Mouse (Mus musculus): Measurements from ENCODE around the gene Cngb1.
A peak's percentile ranks its signal among the peaks of the same experiment; 100 is the strongest.

Cngb1 gene

GRCm38 (mm10) chr8:95306431-95306830 lies at the start of gene Cngb1:
Gene Cngb1, minus strand, starts transcription at chr8:95306585.
- no peak for DNase-seq

GRCm38 (mm10) chr8:95354606-95355005 lies 48.2 kb upstream of the Cngb1 start:
- DNase-seq: no peak

GRCm38 (mm10) chr8:95352871-95353866 lies 46.8 kb upstream of the Cngb1 start:
- peak; percentile 45 for DNase-seq

- peak; percentile 61 for DNase-seq
These were observed 45.9 kb upstream of the Cngb1 start, which contains the start of gene Mmp15 for GRCm38 (mm10) chr8:95352151-95352870. Gene Mmp15, plus strand, starts transcription at chr8:95352268.

GRCm38 (mm10) chr8:95351461-95351860 lies 45.1 kb upstream of the Cngb1 start:
- DNase-seq: no peak

- peak; percentile 79 for DNase-seq
These were observed 42.6 kb upstream of the Cngb1 start for GRCm38 (mm10) chr8:95348811-95349630.

- no peak for DNase-seq
These were observed 42.0 kb upstream of the Cngb1 start for GRCm38 (mm10) chr8:95348356-95348755.

- peak; percentile 65 for DNase-seq
These were observed 40.5 kb upstream of the Cngb1 start for GRCm38 (mm10) chr8:95346643-95347545.

- no peak for DNase-seq
These were observed 38.3 kb upstream of the Cngb1 start for GRCm38 (mm10) chr8:95344668-95345067.

- no peak for DNase-seq
These were observed 35.3 kb upstream of the Cngb1 start for GRCm38 (mm10) chr8:95341721-95342120.

GRCm38 (mm10) chr8:95336363-95336762 lies 30.0 kb upstream of the Cngb1 start:
- DNase-seq: no peak

GRCm38 (mm10) chr8:95335706-95336105 lies 29.3 kb upstream of the Cngb1 start:
- no peak for DNase-seq

GRCm38 (mm10) chr8:95332437-95333199 lies 26.2 kb upstream of the Cngb1 start:
- no peak for DNase-seq

GRCm38 (mm10) chr8:95331720-95332436 lies 25.5 kb upstream of the Cngb1 start, which contains the start of the genes Zfp319 and Usb1:
Gene Zfp319, minus strand, starts transcription at chr8:95331950.
Gene Usb1, plus strand, starts transcription at chr8:95332284.
- DNase-seq: peak; percentile 92

- DNase-seq: no peak
These were observed 24.9 kb upstream of the Cngb1 start for GRCm38 (mm10) chr8:95331156-95331719.

GRCm38 (mm10) chr8:95330367-95330766 lies 24.0 kb upstream of the Cngb1 start:
- DNase-seq: no peak

- no peak for DNase-seq
These were observed 21.6 kb upstream of the Cngb1 start for GRCm38 (mm10) chr8:95327866-95328465.

- no peak for DNase-seq
These were observed 20.4 kb upstream of the Cngb1 start for GRCm38 (mm10) chr8:95326822-95327221.

- DNase-seq: no peak
These were observed 18.3 kb upstream of the Cngb1 start for GRCm38 (mm10) chr8:95324646-95325045.
